Mouse (Mus musculus) lung, adult 18-20 months (tissue): ENCODE results near the gene Gtf2a1.
"Not testable (repeated sequence)": the region's sequence is repeated elsewhere in the genome, so short reads cannot be mapped to it uniquely, and the experiment has no call there.

Source experiments
- DNase-seq, 2 experiments: peaks; one replicate each; pipeline ENCODE4 v3.0.0; 2022; ENCODE audit warnings: mixed read lengths in 2 of 2

The Gtf2a1 gene

DNA sequence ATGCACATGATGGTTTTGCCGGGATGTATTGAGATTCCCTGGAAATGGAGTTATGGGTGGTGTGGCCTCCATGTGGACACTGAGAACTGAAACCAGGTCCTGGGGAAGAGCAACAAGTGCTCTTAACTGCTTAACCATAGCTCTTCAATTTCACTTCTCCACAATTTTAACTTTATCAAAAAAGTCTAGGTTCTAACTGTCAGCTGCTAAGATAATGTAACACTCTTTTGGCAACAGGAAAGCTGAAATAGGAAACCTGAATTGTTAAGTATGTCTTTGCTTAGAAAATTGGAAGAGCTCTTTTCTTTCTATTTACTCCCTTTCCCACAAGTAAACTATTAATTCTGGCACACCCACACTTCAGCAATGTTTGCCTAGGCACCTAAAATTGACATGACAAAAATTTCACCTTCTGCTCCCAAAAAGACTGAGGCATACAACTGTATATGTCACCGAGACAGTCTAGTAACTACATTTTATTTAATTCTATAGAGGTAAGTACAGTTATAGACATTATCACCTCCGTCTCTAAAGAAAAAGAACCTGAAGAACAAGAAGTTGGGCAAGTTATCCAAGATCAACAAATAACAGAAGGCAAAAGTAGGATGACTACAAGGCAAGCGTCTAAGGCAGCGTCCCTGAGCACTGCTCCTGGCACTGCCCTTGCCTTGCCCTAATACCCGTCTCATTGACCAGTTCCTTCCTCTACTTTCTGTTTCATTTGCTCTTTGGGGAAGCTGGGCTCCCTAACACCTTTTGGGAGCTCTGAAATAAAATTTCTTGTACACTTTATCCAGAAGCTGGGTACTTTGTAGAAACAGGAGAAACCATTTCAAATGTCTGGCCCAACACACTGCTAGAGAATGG lies 8.8 kb downstream of the Gtf2a1 start:
- DNase-seq, result peak; percentile 13 to 27

GRCm38 (mm10) chr12:91579665-91580064 lies 10.6 kb downstream of the Gtf2a1 start:
- no peak for DNase-seq

DNA sequence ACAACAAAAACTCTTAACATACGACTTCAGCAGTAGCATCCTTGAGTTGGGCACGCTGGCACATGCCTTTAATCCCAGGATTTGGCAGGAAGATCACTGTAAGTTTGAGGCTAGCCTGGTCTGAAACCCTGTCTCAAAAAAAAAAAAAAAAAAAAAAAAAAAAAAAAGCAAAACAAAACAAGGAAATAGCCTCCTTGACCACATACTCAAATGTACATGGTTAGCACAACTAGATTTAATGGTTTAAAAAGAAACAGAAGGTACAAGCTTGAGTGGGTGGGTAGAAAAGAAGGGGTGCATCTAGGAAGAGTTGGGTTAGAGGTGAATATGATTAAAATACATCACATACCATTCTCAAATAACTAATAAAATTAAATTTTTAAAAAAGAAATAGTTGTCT lies 18.6 kb downstream of the Gtf2a1 start:
- DNase-seq, result no peak

GRCm38 (mm10) chr12:91569255-91569654 lies 21.0 kb downstream of the Gtf2a1 start:
- DNase-seq, result no peak

DNA sequence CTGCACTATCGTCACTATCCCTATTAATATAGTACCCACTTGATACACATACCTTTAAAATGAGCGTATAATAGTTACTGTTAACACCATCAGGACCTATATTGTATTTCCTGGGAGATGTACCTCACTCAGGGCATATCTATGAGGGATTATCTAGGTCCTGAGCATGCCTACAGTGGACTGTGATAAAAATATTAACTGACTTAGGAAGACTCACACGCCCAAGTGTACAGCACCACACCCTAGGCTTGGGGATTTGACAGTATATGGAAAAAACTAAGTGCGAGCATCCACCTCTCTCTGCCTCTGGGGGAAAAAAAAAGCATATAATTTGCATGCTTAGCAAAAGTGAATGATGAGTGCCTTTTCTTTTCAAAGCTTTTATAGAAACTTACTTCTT lies 23.1 kb downstream of the Gtf2a1 start:
- DNase-seq, result no peak

DNA sequence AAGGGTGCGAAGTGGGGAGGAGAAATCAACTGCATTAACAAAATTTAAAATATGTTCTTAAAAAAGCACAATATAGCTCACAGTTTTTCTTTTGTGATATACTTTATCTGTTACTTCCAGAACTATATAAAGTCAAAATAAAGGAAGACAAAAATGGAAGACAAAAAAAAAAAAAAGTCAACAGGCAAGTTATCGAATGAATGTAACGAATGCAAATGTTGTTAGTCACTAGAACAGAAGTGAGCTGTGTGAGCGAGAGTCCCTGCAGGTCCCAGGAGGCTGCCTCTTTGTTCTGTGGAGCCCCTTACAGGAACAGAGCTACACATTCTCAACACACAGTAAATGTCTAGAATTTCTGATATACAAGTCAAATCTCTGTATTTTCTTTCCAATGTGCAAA lies 32.1 kb downstream of the Gtf2a1 start:
- not testable (repeated sequence) for DNase-seq

DNA sequence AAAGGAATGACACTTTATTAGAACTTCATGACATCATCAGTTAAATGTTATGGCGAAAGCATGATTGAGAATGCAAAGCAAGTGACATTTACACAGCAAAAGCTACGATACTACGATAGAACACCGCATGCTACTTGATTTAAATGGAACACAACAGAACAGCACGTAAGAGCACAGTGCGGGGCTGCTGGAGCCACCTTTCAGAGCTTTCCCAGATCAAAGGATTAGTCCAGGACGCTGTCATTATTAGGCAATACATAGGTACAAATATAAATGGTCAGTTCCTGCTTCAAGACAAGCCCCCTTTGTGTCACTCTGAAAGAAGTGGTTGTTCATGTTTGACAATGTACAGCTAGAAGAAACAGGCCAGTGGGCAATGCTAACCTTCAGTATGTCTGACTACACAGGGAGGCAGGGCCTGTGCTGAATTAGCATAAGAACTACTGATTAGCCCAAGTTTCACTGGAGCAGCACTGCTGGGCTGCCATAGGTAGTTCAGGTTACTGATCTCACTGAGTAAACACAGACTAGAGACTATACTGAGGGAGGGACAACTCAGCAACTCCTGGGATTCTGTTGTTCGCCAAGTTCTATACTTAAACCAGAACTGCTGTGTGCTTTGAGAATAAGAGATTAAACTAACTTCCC lies 32.8 kb downstream of the Gtf2a1 start:
- DNase-seq, result not testable (repeated sequence)

GRCm38 (mm10) chr12:91551773-91552526 lies 38.3 kb downstream of the Gtf2a1 start:
- peak; percentile 50 to 55 for DNase-seq

GRCm38 (mm10) chr12:91549471-91549870 lies 40.8 kb downstream of the Gtf2a1 start:
- DNase-seq, result no peak

GRCm38 (mm10) chr12:91540202-91540601 lies 50.1 kb downstream of the Gtf2a1 start:
- DNase-seq, result no peak

GRCm38 (mm10) chr12:91534514-91534913 lies 55.8 kb downstream of the Gtf2a1 start:
- DNase-seq, result no peak

- DNase-seq, result no peak
Measured at GRCm38 (mm10) chr12:91523626-91524025, 66.7 kb downstream of the Gtf2a1 start.

DNA sequence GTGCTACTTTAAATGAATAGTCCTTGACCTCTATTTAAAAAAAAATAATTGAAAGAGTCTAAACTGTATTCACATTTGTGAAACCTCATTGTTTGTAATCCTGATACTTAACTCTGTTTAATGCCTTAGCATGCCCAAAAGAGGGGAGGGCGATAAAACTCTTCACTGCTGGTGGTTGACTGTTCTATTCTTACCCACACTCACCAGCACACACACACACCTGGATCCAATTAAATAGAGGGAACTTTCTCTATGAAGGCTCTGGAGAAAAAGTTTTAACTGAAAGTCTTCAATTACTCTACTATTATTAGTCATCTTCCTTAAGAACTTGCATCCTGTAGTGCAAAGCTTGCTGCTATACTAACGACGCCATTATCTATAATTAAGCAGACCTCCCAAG lies 72.5 kb downstream of the Gtf2a1 start:
- DNase-seq, result no peak

DNA sequence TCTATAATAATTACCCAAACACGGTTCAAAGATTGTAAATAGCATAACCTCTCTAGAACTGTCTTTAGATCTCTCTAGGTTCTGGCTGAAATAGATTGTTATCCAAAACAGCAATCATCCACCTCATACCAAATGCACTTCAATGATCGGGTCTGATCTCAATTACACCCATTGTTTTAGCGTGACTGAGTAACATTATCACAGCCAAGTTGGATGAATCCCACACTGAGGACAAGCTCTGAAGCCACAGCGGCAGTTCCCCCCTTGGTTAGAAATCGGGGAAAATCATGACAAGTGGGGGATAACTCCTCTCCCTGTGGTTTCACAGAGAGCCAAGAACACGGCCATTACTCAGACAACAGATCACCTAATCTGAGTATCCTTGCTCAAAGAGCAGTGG lies 76.3 kb downstream of the Gtf2a1 start:
- DNase-seq, result no peak

DNA sequence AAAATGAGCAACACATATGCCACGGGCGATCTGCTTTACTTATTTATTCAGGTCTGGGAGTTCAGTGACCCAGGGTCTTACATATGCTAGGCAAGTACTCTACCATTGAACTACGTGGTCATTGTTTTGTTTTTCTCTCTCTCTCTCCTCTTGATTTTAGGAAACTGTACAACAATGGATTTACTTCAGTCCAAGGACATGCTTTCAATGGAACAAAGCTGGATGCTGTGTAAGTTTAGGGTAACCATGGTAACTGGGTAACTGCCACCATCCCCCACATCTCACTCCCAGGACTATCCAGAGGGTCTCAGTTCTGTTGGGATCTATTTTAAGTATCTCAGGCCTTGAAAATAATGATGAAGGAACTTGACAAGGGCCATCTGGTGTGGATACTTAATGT lies 78.5 kb downstream of the Gtf2a1 start:
- DNase-seq, result no peak
